Mouse (Mus musculus) erythroblast, embryonic 14.5 days (primary cell): ENCODE results near the gene Rsad1. TPM values are rescaled to one million over a fixed set of nuclear protein-coding genes. Genes with fewer than 3 reads are reported as not detected.

ENCODE experiments used
- H3K27me3 ChIP-seq: 2 replicates; pipeline ENCODE4 v1.6.1; 2012; ENCODE audit warnings: inconsistent platforms; ENCODE audit not compliant: control insufficient read depth
- H3K36me3 ChIP-seq: 2 replicates; pipeline ENCODE4 v1.6.1; 2012; ENCODE audit warnings: mild to moderate bottlenecking, inconsistent platforms; ENCODE audit not compliant: control insufficient read depth
- H3K4me1 ChIP-seq: 2 replicates; pipeline ENCODE4 v1.6.1; 2012; ENCODE audit warnings: inconsistent platforms; ENCODE audit not compliant: control insufficient read depth
- H3K4me3 ChIP-seq: replicated peaks from 2 replicates; pipeline ENCODE3; 2012; ENCODE audit warnings: moderate library complexity, mild to moderate bottlenecking, inconsistent platforms
- H3K9me3 ChIP-seq: 2 replicates; pipeline ENCODE4 v1.6.1; 2012; ENCODE audit warnings: low read length, inconsistent platforms, mixed read lengths; ENCODE audit not compliant: control insufficient read depth
- GATA1 ChIP-seq: IDR thresholded peaks from 2 replicates; pipeline ENCODE4 v1.6.1; 2012; ENCODE audit warnings: low read length, inconsistent platforms, mixed read lengths
- TAL1 ChIP-seq: IDR thresholded peaks from 3 replicates; pipeline ENCODE4 v1.6.1; 2012; ENCODE audit warnings: low read length, inconsistent platforms, mixed read lengths
- polyA plus RNA-seq: library from polyadenylated mRNA; stranded (reverse); fragments of >175 nt; gene quantifications from 2 replicates; pipeline ENCODE4 v1.2.3, GENCODE M21; 2012

The Rsad1 gene
- polyA plus RNA-seq, 1 experiment, result not detected

GRCm38 (mm10) chr11:94550442-94550744, 1.3 kb upstream of the Rsad1 start:
- H3K36me3 ChIP-seq, result no peaks in the 10 kb centered on the region
- TF ChIP-seq TAL1, result no peak
- TF ChIP-seq GATA1, result no peak
- 0 out of 2 replicates have a peak, but pooled peaks cover 3% of the 10 kb centered on the region for H3K27me3 ChIP-seq
- H3K4me3 ChIP-seq, result no peak overlapping the region
- peaks cover 4% of the 10 kb centered on the region; the same call in 1 of the 2 replicates for H3K9me3 ChIP-seq
- H3K4me1 ChIP-seq, result peaks cover 18% of the 10 kb centered on the region

GRCm38 (mm10) chr11:94549691-94550441, 811 bp upstream of the Rsad1 start:
- 0 out of 2 replicates have a peak, but pooled peaks cover 3% of the 10 kb centered on the region for H3K27me3 ChIP-seq
- no peak overlapping the region for H3K4me3 ChIP-seq
- no peaks in the 10 kb centered on the region for H3K36me3 ChIP-seq
- TF ChIP-seq TAL1, result no peak
- no peak for TF ChIP-seq GATA1
- peaks cover 4% of the 10 kb centered on the region; the same call in 1 of the 2 replicates for H3K9me3 ChIP-seq
- peaks cover 18% of the 10 kb centered on the region for H3K4me1 ChIP-seq

GRCm38 (mm10) chr11:94548041-94548784, 842 bp downstream of the Rsad1 start:
- TF ChIP-seq GATA1, result no peak
- TF ChIP-seq TAL1, result no peak
- Histone ChIP-seq H3K9me3 (peaks cover 4% of the 10 kb centered on the region; the same call in 1 of the 2 replicates), H3K4me3 (peak overlapping the region; percentile 66), H3K4me1 (peaks cover 18% of the 10 kb centered on the region), H3K27me3 (0 out of 2 replicates have a peak, but pooled peaks cover 3% of the 10 kb centered on the region), H3K36me3 (no peaks in the 10 kb centered on the region)

- no peaks in the 10 kb centered on the region; the same call in 1 of the 2 replicates for H3K36me3 ChIP-seq
- no peak overlapping the region for H3K4me3 ChIP-seq
- TF ChIP-seq TAL1, result no peak
- no peak for TF ChIP-seq GATA1
- peaks cover 18% of the 10 kb centered on the region for H3K4me1 ChIP-seq
- 0 out of 2 replicates have a peak, but pooled peaks cover 3% of the 10 kb centered on the region for H3K27me3 ChIP-seq
- H3K9me3 ChIP-seq, result peaks cover 4% of the 10 kb centered on the region; the same call in 1 of the 2 replicates
Measured at GRCm38 (mm10) chr11:94547271-94547670, 1.8 kb downstream of the Rsad1 start.

- TF ChIP-seq TAL1 (no peak), GATA1 (no peak)
- 0 out of 2 replicates have a peak, but pooled peaks cover 3% of the 10 kb centered on the region for H3K27me3 ChIP-seq
- H3K9me3 ChIP-seq, result peaks cover under 1% of the 10 kb centered on the region; the same call in 1 of the 2 replicates
- peaks cover 18% of the 10 kb centered on the region for H3K4me1 ChIP-seq
- no peaks in the 10 kb centered on the region; the same call in 1 of the 2 replicates for H3K36me3 ChIP-seq
- no peak overlapping the region for H3K4me3 ChIP-seq
Measured at GRCm38 (mm10) chr11:94546381-94546780, 2.7 kb downstream of the Rsad1 start.

- no peak for TF ChIP-seq GATA1
- no peak for TF ChIP-seq TAL1
- Histone ChIP-seq H3K36me3 (no peaks in the 10 kb centered on the region; the same call in 1 of the 2 replicates), H3K27me3 (0 out of 2 replicates have a peak, but pooled peaks cover 3% of the 10 kb centered on the region), H3K4me3 (no peak overlapping the region), H3K9me3 (no peaks in the 10 kb centered on the region), H3K4me1 (peaks cover 15% of the 10 kb centered on the region)
Measured at GRCm38 (mm10) chr11:94544422-94544821, 4.6 kb downstream of the Rsad1 start.

GRCm38 (mm10) chr11:94543932-94544331, 5.1 kb downstream of the Rsad1 start:
- Histone ChIP-seq H3K4me1 (peaks cover 10% of the 10 kb centered on the region), H3K36me3 (no peaks in the 10 kb centered on the region; the same call in 1 of the 2 replicates), H3K9me3 (no peaks in the 10 kb centered on the region), H3K4me3 (no peak overlapping the region), H3K27me3 (0 out of 2 replicates have a peak, but pooled peaks cover 3% of the 10 kb centered on the region)
- TF ChIP-seq TAL1 (no peak), GATA1 (no peak)

- 0 out of 2 replicates have a peak, but pooled peaks cover 2% of the 10 kb centered on the region for H3K27me3 ChIP-seq
- H3K4me3 ChIP-seq, result no peak overlapping the region
- no peaks in the 10 kb centered on the region; the same call in 1 of the 2 replicates for H3K36me3 ChIP-seq
- TF ChIP-seq TAL1 (no peak), GATA1 (no peak)
- H3K4me1 ChIP-seq, result peaks cover 4% of the 10 kb centered on the region
- no peaks in the 10 kb centered on the region for H3K9me3 ChIP-seq
Measured at GRCm38 (mm10) chr11:94543344-94543743, 5.7 kb downstream of the Rsad1 start.

- H3K27me3 ChIP-seq, result no peaks in the 10 kb centered on the region
- no peaks in the 10 kb centered on the region for H3K4me1 ChIP-seq
- no peak overlapping the region for H3K4me3 ChIP-seq
- H3K9me3 ChIP-seq, result no peaks in the 10 kb centered on the region
- no peaks in the 10 kb centered on the region; the same call in 1 of the 2 replicates for H3K36me3 ChIP-seq
- TF ChIP-seq TAL1, result no peak
- no peak for TF ChIP-seq GATA1
Measured at GRCm38 (mm10) chr11:94542400-94542799, 6.7 kb downstream of the Rsad1 start.
